23 mouse cellular contexts compared by ENCODE assay signal in the genomic region with DNA sequence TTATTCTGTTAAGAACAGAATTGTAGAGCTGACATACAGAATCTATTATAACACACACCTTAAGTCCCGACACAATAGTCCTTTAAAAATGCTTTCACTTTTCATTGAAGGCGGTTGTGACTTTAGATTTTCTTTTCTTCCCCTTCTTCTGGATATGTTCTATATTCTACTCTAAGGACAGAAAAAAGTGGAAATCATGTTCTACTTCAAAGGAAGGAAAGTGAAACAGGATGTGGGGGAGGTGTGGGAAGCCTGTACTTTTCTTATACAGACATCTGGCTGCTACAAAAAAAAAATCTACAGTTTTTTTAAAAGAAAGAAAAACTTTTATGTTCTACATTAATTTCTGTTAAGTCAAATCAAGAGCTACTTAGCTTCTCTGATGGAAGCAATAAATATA.
A peak's percentile ranks its signal among the peaks of the same experiment; 100 is the strongest.
DNase-seq lines count a peak whose midpoint lies in the region; ATAC-seq lines count a peak whose summit lies in the region.
"Had no signal": no experiment of that assay in that cellular context is flagged by ENCODE, and none has a peak within 500 bp of the region (broad histone marks: within the 10 kb centered on the region; RNA-seq: fewer than 3 reads in every experiment).

No protein-coding gene starts in this region.

- intact Hi-C loops in left cerebral cortex, postnatal 14 days (cut with DNase I) = no loop called here
- intact Hi-C loops in left cerebral cortex, postnatal 36 days (cut with DNase I) = no loop called here

- peak; percentile 95 for ATAC-seq in frontal cortex, adult (ENCODE audit: low TSS enrichment)
- ATAC-seq: forebrain, embryonic 14.5 days; hindbrain, postnatal 0 days; intestine, embryonic 16.5 days; lung, postnatal 0 days had no signal

- no peak for DNase-seq in frontal cortex, postnatal 14 days (ENCODE audit: low spot score in 2 of 2)
- DNase-seq in left cerebral cortex, postnatal 14 days (ENCODE audit: low spot score in 2 of 2) = peak; percentile 11 to 28
- DNase-seq in left cerebral cortex, postnatal 36 days (ENCODE audit: low spot score in 2 of 2) = no peak
- peak; percentile 30 for DNase-seq in thymus, postnatal 0 days (ENCODE audit: low spot score)
- no peak for DNase-seq in thymus, postnatal 36 days
- DNase-seq in telencephalon, adult 2 months (ENCODE audit: low read depth, low spot score) = peak; percentile 59
- DNase-seq in liver = no peak
- DNase-seq: adrenal gland, postnatal 14 days; cerebellum, adult 11-12 months; cerebellum, adult 9-11 months; gastrocnemius, postnatal 36 days; heart, adult 18-20 months; heart, postnatal 36 days; kidney, adult 8-10 months; liver, embryonic 13.5 days; lung, adult 18-20 months; lung, postnatal 4 days; right cerebral cortex, postnatal 4 days had no signal

Comparison
In these comparisons a context has a peak if more than half of its experiments do, and no peak if none do; other contexts are left out.
1. DNase-seq: peak in left cerebral cortex, postnatal 14 days (2 of 2), thymus, postnatal 0 days (single experiment) and telencephalon, adult 2 months (single experiment); none in frontal cortex, postnatal 14 days (0 of 2), left cerebral cortex, postnatal 36 days (0 of 2), thymus, postnatal 36 days (0 of 2) and liver (single experiment).